Mouse (Mus musculus) neural tube, embryonic 12.5 days (tissue): ENCODE data around the gene Rpl27. TPM values are rescaled to one million over a fixed set of nuclear protein-coding genes. Genes with fewer than 3 reads are reported as not detected.

Experiments
- ATAC-seq: fragments of 200-750 bp; cut with Nextera tagmentation; 2 replicates; pipeline ENCODE4 v1.8.0; 2017; ENCODE audit warnings: low read depth, mild to moderate bottlenecking, moderate TSS enrichment, moderate library complexity; ENCODE audit not compliant: low FRiP score
- H3K27ac ChIP-seq: fragments of 300-500 bp; sonication (generic); 2 replicates; pipeline ENCODE4 v1.5.1; 2016
- H3K27me3 ChIP-seq: fragments of 300-500 bp; sonication (generic); replicated peaks from 2 replicates; pipeline ENCODE4 v1.6.1; 2016; ENCODE audit warnings: mild to moderate bottlenecking
- H3K36me3 ChIP-seq: fragments of 300-500 bp; sonication (generic); 2 replicates; pipeline ENCODE4 v1.6.1; 2016; ENCODE audit warnings: mild to moderate bottlenecking
- H3K4me1 ChIP-seq: fragments of 300-500 bp; sonication (generic); 2 replicates; pipeline ENCODE4 v1.6.1; 2016
- H3K4me2 ChIP-seq: fragments of 300-500 bp; sonication (generic); replicated peaks from 2 replicates; pipeline ENCODE4 v1.6.1; 2016; ENCODE audit warnings: mild to moderate bottlenecking
- H3K4me3 ChIP-seq: fragments of 300-500 bp; sonication (generic); 2 replicates; pipeline ENCODE4 v1.5.1; 2016
- H3K9ac ChIP-seq: fragments of 300-500 bp; sonication (generic); 2 replicates; pipeline ENCODE4 v1.6.1; 2016; ENCODE audit warnings: mild to moderate bottlenecking
- H3K9me3 ChIP-seq: fragments of 300-500 bp; sonication (generic); 2 replicates; pipeline ENCODE4 v1.6.1; 2016; ENCODE audit warnings: mild to moderate bottlenecking
- WGBS: fragments of 180-500 bp; shearing (Covaris S2); methylation state at CpG from one replicate; pipeline ENCODE4 v1.1.7; 2016; 5-methylcytosine and 5-hydroxymethylcytosine counted together
- polyA plus RNA-seq: library from polyadenylated mRNA; unstranded; fragments of >200 nt; fragmentation: Nextera tagmentation; extraction: Ambion mirVana; gene quantifications from 2 replicates; pipeline ENCODE4 v1.2.1, GENCODE M21; 2016

The Rpl27 gene
- 327 and 346 TPM in 2 replicates for polyA plus RNA-seq

GRCm38 (mm10) chr11:101442127-101442693, at the start of gene Rpl27:
Gene Rpl27 (plus strand): TSS chr11:101442298.
- under 1% methylated on average over 42 of the region's 42 CpGs for WGBS
- no peaks in the 10 kb centered on the region for H3K27me3 ChIP-seq
- H3K4me1 ChIP-seq, result peaks cover 17% of the 10 kb centered on the region
- H3K4me2 ChIP-seq, result peak within 1 kb of the TSS; percentile 87
- H3K9ac ChIP-seq, result peak within 1 kb of the TSS; percentile 89
- peak; percentile 100 for ATAC-seq
- peak within 1 kb of the TSS; percentile 79 for H3K4me3 ChIP-seq
- H3K36me3 ChIP-seq, result peaks cover 26% of the 10 kb centered on the region
- peak within 1 kb of the TSS; percentile 89 for H3K27ac ChIP-seq
- no peaks in the 10 kb centered on the region for H3K9me3 ChIP-seq

GRCm38 (mm10) chr11:101395110-101395509, 47.0 kb upstream of the Rpl27 start:
- no peak overlapping the region for H3K9ac ChIP-seq
- H3K4me3 ChIP-seq, result no peak overlapping the region
- H3K27me3 ChIP-seq, result no peaks in the 10 kb centered on the region
- H3K27ac ChIP-seq, result no peak overlapping the region
- H3K36me3 ChIP-seq, result no peaks in the 10 kb centered on the region
- no peaks in the 10 kb centered on the region for H3K4me1 ChIP-seq
- no peaks in the 10 kb centered on the region for H3K9me3 ChIP-seq
- ATAC-seq, result no peak
- 7% methylated on average over 8 of the region's 8 CpGs for WGBS
- no peak overlapping the region for H3K4me2 ChIP-seq

- H3K4me1 ChIP-seq, result peaks cover 6% of the 10 kb centered on the region
- H3K27me3 ChIP-seq, result no peaks in the 10 kb centered on the region
- peaks cover 39% of the 10 kb centered on the region for H3K36me3 ChIP-seq
- H3K27ac ChIP-seq, result no peak overlapping the region
- no peak for ATAC-seq
- H3K4me2 ChIP-seq, result no peak overlapping the region
- H3K9me3 ChIP-seq, result no peaks in the 10 kb centered on the region
- no peak overlapping the region for H3K9ac ChIP-seq
- 88% methylated on average over 2 of the region's 2 CpGs for WGBS
- no peak overlapping the region for H3K4me3 ChIP-seq
Observed at GRCm38 (mm10) chr11:101415306-101415705, 26.8 kb upstream of the Rpl27 start.

DNA sequence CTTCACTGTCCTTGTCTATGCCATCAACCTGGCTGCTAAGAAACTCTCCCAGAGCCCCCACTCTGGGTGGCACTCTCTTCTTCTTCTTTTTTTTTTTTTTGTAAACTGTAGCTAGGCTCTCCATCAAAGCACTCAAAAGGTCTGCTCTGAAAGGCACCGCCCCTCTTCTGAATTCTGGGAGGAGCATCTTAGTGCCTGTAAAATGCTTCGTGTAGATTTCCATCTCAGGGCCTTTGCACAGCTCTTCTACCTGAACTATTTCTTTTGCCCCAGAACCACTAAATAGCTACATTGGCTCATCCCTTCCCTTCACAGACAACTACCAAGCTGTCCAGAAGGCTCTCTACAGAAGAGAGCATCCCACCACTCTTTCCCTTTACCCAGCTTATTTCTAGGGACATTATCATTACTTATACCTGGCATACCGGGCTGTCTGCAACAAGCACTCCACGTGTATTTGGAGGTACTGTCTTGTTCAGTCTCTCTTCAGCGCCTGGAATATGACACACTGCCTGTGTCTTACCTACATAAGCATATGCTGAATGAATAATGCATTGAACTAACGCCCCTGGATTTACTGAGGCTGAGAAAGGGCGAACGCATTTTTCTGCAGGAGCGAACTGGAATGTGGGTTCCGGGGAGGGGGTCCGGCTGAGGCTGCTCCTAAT, 25.5 kb upstream of the Rpl27 start:
- Histone ChIP-seq H3K27ac (no peak overlapping the region), H3K36me3 (peaks cover 27% of the 10 kb centered on the region), H3K4me1 (peaks cover 6% of the 10 kb centered on the region), H3K4me3 (peak overlapping the region; percentile 75), H3K4me2 (peak overlapping the region; percentile 70), H3K9ac (peak overlapping the region; percentile 83), H3K9me3 (no peaks in the 10 kb centered on the region), H3K27me3 (no peaks in the 10 kb centered on the region)
- WGBS, result 2% methylated on average over 11 of the region's 11 CpGs
- ATAC-seq, result peak; percentile 44; the same call in 1 of the 2 replicates

DNA sequence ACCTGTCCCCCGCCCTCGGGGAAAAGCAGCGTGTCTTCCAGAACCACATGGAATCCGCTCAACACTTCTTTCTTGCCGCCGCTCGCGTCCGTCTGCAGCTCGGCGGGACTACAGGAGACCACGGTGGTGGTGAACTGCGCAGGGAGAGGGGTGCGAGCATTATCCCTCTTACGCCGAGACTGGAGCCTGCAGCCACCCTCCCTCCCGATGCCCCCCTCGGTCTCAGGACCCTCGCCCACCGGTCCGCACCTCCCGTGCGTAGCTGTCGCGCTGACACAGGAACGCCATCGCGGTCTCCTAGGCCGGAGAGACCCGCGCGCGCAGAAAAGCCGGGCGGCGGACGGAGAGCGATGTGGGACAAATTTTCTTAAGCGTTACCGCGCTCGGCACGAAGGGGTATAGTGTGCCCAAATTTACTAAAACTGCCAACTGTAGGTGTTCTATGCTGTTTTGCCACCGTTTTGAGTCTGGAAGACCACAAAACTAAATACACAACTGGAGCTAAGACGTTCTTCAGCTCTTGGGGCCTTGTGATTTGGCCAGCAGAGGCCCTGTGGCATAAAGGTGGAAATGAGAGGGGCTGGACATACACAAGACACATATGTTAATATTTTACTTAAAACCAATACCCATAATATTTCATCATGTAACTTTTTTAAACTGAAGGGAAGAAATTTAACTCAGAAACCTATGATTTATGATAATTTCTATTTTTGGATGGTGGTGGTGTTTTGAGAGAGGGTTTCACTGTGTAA, 24.8 kb upstream of the Rpl27 start, which contains the start of gene Aarsd1:
TSS of gene Aarsd1 (minus strand) at position 515 of the 755 bp plus-strand sequence.
- Histone ChIP-seq H3K36me3 (peaks cover 20% of the 10 kb centered on the region), H3K4me3 (peak within 1 kb of the TSS; percentile 75), H3K9me3 (no peaks in the 10 kb centered on the region), H3K4me1 (peaks cover 6% of the 10 kb centered on the region), H3K4me2 (peak within 1 kb of the TSS; percentile 70), H3K27me3 (no peaks in the 10 kb centered on the region), H3K27ac (no peak within 1 kb of the TSS), H3K9ac (peak within 1 kb of the TSS; percentile 83)
- under 1% methylated on average over 45 of the region's 45 CpGs for WGBS
- ATAC-seq, result peak; percentile 85

- no peak overlapping the region for H3K9ac ChIP-seq
- no peak overlapping the region for H3K4me2 ChIP-seq
- H3K36me3 ChIP-seq, result peaks cover 3% of the 10 kb centered on the region; the same call in 1 of the 2 replicates
- no peaks in the 10 kb centered on the region for H3K9me3 ChIP-seq
- H3K27ac ChIP-seq, result no peak overlapping the region
- 65% methylated on average over 6 of the region's 6 CpGs for WGBS
- H3K4me3 ChIP-seq, result no peak overlapping the region
- no peaks in the 10 kb centered on the region for H3K27me3 ChIP-seq
- H3K4me1 ChIP-seq, result peaks cover 7% of the 10 kb centered on the region
- ATAC-seq, result no peak
Observed at GRCm38 (mm10) chr11:101418991-101419390, 23.1 kb upstream of the Rpl27 start.

- no peaks in the 10 kb centered on the region for H3K27me3 ChIP-seq
- H3K4me2 ChIP-seq, result no peak overlapping the region
- H3K9me3 ChIP-seq, result no peaks in the 10 kb centered on the region
- WGBS, result 23% methylated on average over 3 of the region's 3 CpGs
- no peak overlapping the region for H3K27ac ChIP-seq
- no peak overlapping the region for H3K4me3 ChIP-seq
- H3K36me3 ChIP-seq, result 0 out of 2 replicates have a peak, but pooled peaks cover 1% of the 10 kb centered on the region
- no peak for ATAC-seq
- peaks cover 14% of the 10 kb centered on the region for H3K4me1 ChIP-seq
- no peak overlapping the region for H3K9ac ChIP-seq
Observed at GRCm38 (mm10) chr11:101419610-101420009, 22.5 kb upstream of the Rpl27 start.

- no peak overlapping the region for H3K4me2 ChIP-seq
- no peaks in the 10 kb centered on the region for H3K27me3 ChIP-seq
- no peak overlapping the region for H3K9ac ChIP-seq
- ATAC-seq, result no peak
- H3K4me3 ChIP-seq, result no peak overlapping the region
- 87% methylated on average over 5 of the region's 5 CpGs for WGBS
- H3K27ac ChIP-seq, result no peak overlapping the region
- no peaks in the 10 kb centered on the region for H3K36me3 ChIP-seq
- H3K9me3 ChIP-seq, result no peaks in the 10 kb centered on the region
- H3K4me1 ChIP-seq, result peaks cover 14% of the 10 kb centered on the region
Observed at GRCm38 (mm10) chr11:101420148-101420547, 21.9 kb upstream of the Rpl27 start.

- Histone ChIP-seq H3K4me1 (peaks cover 26% of the 10 kb centered on the region), H3K36me3 (peaks cover 4% of the 10 kb centered on the region; the same call in 1 of the 2 replicates), H3K9ac (peak within 1 kb of the TSS; percentile 85), H3K9me3 (no peaks in the 10 kb centered on the region), H3K4me2 (peak within 1 kb of the TSS; percentile 95), H3K4me3 (peak within 1 kb of the TSS; percentile 98), H3K27me3 (no peaks in the 10 kb centered on the region), H3K27ac (peak within 1 kb of the TSS; percentile 57)
- peak; percentile 67 for ATAC-seq
- 6% methylated on average over 23 of the region's 23 CpGs for WGBS
Observed at GRCm38 (mm10) chr11:101424105-101424851, 17.8 kb upstream of the Rpl27 start, which contains the start of gene Gm27029. Gene Gm27029 (minus strand): TSS chr11:101424796.

GRCm38 (mm10) chr11:101424925-101425813, 16.9 kb upstream of the Rpl27 start, which contains the start of the genes Rundc1 and Ptges3l:
Gene Rundc1 (plus strand): TSS chr11:101425085.
Gene Ptges3l (minus strand): TSS chr11:101425333.
- Histone ChIP-seq H3K9ac (peak within 1 kb of the TSS; percentile 85), H3K4me2 (peak within 1 kb of the TSS; percentile 95), H3K36me3 (peaks cover 12% of the 10 kb centered on the region), H3K4me1 (peaks cover 26% of the 10 kb centered on the region), H3K9me3 (no peaks in the 10 kb centered on the region), H3K27me3 (no peaks in the 10 kb centered on the region), H3K4me3 (peak within 1 kb of the TSS; percentile 98), H3K27ac (peak within 1 kb of the TSS; percentile 57)
- under 1% methylated on average over 81 of the region's 81 CpGs for WGBS
- peak; percentile 95 for ATAC-seq

DNA sequence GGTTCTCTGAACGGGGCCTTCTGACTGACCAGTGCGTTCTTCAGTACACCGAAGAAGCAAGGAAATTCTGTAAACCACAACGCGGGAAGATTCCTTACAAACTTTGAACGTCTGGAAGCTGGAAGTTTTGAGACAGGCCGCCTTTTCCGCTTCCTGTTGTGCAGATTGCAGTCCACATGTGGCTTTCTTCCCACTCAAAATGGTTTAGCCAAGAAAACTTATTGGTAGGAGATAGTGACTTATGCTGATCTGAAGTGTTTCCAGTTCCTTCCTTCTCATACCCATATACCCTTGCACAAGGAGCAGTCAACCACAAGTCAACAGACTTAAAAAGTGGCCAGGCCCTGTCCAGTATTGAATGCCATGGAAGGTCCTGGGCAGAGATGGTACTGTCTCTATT, 15.9 kb upstream of the Rpl27 start:
- ATAC-seq, result no peak
- Histone ChIP-seq H3K4me3 (peak overlapping the region; percentile 98; the same call in 1 of the 2 replicates), H3K27ac (no peak overlapping the region), H3K36me3 (peaks cover 22% of the 10 kb centered on the region), H3K4me1 (peaks cover 26% of the 10 kb centered on the region), H3K27me3 (no peaks in the 10 kb centered on the region), H3K4me2 (peak overlapping the region; percentile 95), H3K9me3 (no peaks in the 10 kb centered on the region), H3K9ac (peak overlapping the region; percentile 85; the same call in 1 of the 2 replicates)
- WGBS, result 70% methylated on average over 8 of the region's 8 CpGs
